ENCODE assay signal across 10 mouse cellular contexts in the genomic region with DNA sequence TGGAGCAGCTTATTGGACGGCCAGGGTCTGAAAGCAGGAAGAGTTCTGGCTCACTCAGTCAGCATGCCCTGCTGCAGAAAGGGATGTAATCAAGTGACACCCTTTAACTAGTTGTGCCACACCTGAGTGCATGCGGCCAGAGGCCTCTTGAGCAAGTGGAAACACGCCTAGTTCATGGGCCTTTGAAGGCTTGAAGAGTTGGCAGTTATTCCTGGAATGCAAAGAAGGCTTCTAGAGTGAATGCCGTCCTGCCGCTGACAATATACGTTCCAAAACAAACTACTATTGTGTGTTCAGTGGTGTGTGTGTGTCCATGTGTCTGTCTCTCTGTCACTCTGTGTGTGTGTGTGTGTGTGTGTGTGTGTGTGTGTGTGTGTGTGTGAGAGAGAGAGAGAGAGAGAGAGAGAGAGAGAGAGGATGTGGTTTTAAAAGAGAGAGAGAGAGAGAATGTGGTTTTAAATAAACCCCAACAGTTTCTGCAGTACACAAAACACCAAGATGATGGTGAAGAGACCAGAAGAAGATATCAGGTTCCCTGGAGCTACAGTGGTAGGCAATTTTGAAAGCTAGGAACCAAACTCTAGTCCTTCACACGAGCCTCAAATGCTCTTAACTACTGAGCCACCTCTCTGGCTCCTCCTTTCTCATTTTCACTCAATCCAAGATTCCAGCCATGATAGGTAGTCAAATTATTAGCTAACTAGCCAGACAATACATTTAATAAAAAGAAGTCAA. TPM values are rescaled to one million over a fixed set of nuclear protein-coding genes. Genes with fewer than 3 reads are reported as not detected.
A peak's percentile ranks its signal among the peaks of the same experiment; 100 is the strongest.
DNase-seq lines count a peak whose midpoint lies in the region; ATAC-seq and TF ChIP-seq lines count a peak whose summit lies in the region.
"Had no signal": no experiment of that assay in that cellular context is flagged by ENCODE, and none has a peak within 500 bp of the region (broad histone marks: within the 10 kb centered on the region; RNA-seq: fewer than 3 reads in every experiment).

No protein-coding gene starts in this region.

- no peak for TF ChIP-seq POLR2A in cerebellum, adult 2 months (IDR thresholded peaks at IDR 0.05; ENCODE audit: borderline replicate concordance, insufficient read depth, low read length)

- 48% methylated on average over 7 of the region's 7 CpGs for WGBS in heart, postnatal 0 days
- 84% methylated on average over 7 of the region's 7 CpGs for WGBS in heart, embryonic 10.5 days
- WGBS in cerebellum, adult 2 months, result 88% methylated on average over 7 of the region's 7 CpGs

- DNase-seq in heart, postnatal 0 days (ENCODE audit: low spot score), result no peak
- DNase-seq in heart, embryonic 10.5 days (ENCODE audit: low spot score), result no peak
- DNase-seq in ZHBTc4 (ENCODE audit: low read depth, low spot score), result peak; percentile 50
- peak; percentile 28 for DNase-seq in lung, postnatal 14 days
- DNase-seq in thymus, postnatal 10 days (ENCODE audit: low spot score in 2 of 2), result peak; percentile 15 to 36
- no peak for DNase-seq in adrenal gland, postnatal 36 days
- no peak for DNase-seq in cerebellum, adult 2 months
- DNase-seq: cerebellum, adult 9-10 months had no signal

- H3K4me3 ChIP-seq in heart, postnatal 0 days (ENCODE audit: low read depth, low read length), result no peak overlapping the region
- H3K4me3 ChIP-seq in heart, embryonic 10.5 days, result no peak overlapping the region
- no peak overlapping the region for H3K4me3 ChIP-seq in cerebellum, adult 2 months (replicated peaks; ENCODE audit: insufficient read depth, low read depth, low read length)
- H3K4me3 ChIP-seq: kidney, embryonic 15.5 days had no signal

- ATAC-seq in heart, postnatal 0 days (ENCODE audit: insufficient read depth, low read depth), result no peak
- ATAC-seq in erythroid progenitor cell, adult 5-6 weeks (replicated peaks; ENCODE audit: low FRiP score, poor library complexity, severe bottlenecking), result no peak

- H3K36me3 ChIP-seq in heart, postnatal 0 days (replicated peaks; ENCODE audit: control insufficient read depth, insufficient read depth, low read length), result peaks cover under 1% of the 10 kb centered on the region; the same call in 1 of the 2 replicates
- H3K36me3 ChIP-seq in heart, embryonic 10.5 days, result peaks cover 8% of the 10 kb centered on the region

- H3K4me2 ChIP-seq in heart, postnatal 0 days (ENCODE audit: low read depth, low read length), result no peak overlapping the region; the same call in 1 of the 2 replicates
- H3K4me2 ChIP-seq: kidney, embryonic 15.5 days had no signal

- peaks cover 11% of the 10 kb centered on the region; the same call in 1 of the 2 replicates for H3K4me1 ChIP-seq in heart, postnatal 0 days (ENCODE audit: control insufficient read depth, insufficient read depth)
- no peaks in the 10 kb centered on the region for H3K4me1 ChIP-seq in heart, embryonic 10.5 days
- H3K4me1 ChIP-seq in cerebellum, adult 2 months (ENCODE audit: control insufficient read depth, insufficient read depth, low read length), result no peaks in the 10 kb centered on the region

- no peak for TF ChIP-seq CTCF in heart, postnatal 0 days (IDR thresholded peaks at IDR 0.05; ENCODE audit: low read depth)
- no peak for TF ChIP-seq CTCF in cerebellum, adult 2 months (IDR thresholded peaks at IDR 0.05; ENCODE audit: borderline replicate concordance, insufficient read depth, low read depth, low read length)

- no peaks in the 10 kb centered on the region for H3K27me3 ChIP-seq in heart, postnatal 0 days (ENCODE audit: control insufficient read depth, insufficient read depth, low read length)
- no peaks in the 10 kb centered on the region for H3K27me3 ChIP-seq in heart, embryonic 10.5 days (ENCODE audit: insufficient read depth, poor library complexity, severe bottlenecking)
- H3K27me3 ChIP-seq in cerebellum, adult 2 months (ENCODE audit: control insufficient read depth, insufficient read depth, low read length), result no peaks in the 10 kb centered on the region
- H3K27me3 ChIP-seq: kidney, embryonic 15.5 days had no signal

- peak overlapping the region; percentile 43 for H3K27ac ChIP-seq in heart, postnatal 0 days (ENCODE audit: low read depth)
- no peak overlapping the region for H3K27ac ChIP-seq in heart, embryonic 10.5 days
- H3K27ac ChIP-seq in cerebellum, adult 2 months (ENCODE audit: insufficient read depth, low read length), result no peak overlapping the region
- H3K27ac ChIP-seq: kidney, embryonic 15.5 days had no signal

- H3K9ac ChIP-seq in heart, postnatal 0 days (replicated peaks; ENCODE audit: low read depth, low read length), result no peak overlapping the region
- H3K9ac ChIP-seq: kidney, embryonic 15.5 days had no signal

- H3K9me3 ChIP-seq in heart, postnatal 0 days (replicated peaks; ENCODE audit: control insufficient read depth, low read length), result 0 out of 2 replicates have a peak, but pooled peaks cover under 1% of the 10 kb centered on the region
- no peaks in the 10 kb centered on the region for H3K9me3 ChIP-seq in heart, embryonic 10.5 days

- no peak for TF ChIP-seq EP300 in heart, postnatal 0 days (IDR thresholded peaks at IDR 0.05; ENCODE audit: low read depth)

RNA-seq across cellular contexts. Expression of gene 4930453N24Rik, which starts 13.1 kb away (rescaled TPM):
- 11.9 and 12.2 TPM in 2 replicates for total RNA-seq in heart, postnatal 0 days (2014; rRNA removed; ENCODE audit: low replicate concordance)
- polyA plus RNA-seq in heart, postnatal 0 days (2015; fragmentation: Nextera tagmentation; extraction: Ambion mirVana), result 17.7 and 19.2 TPM in 2 replicates
- 18.3 and 18.9 TPM in 2 replicates for polyA plus RNA-seq in heart, embryonic 10.5 days (2016; fragmentation: Nextera tagmentation; extraction: Ambion mirVana)
- total RNA-seq in adrenal gland, postnatal 36 days (2021), result 10 to 100 TPM; 27.7 to 31.7 TPM
- 17.0 and 18.3 TPM in 2 replicates for polyA plus RNA-seq in cerebellum, adult 2 months (2012; rRNA removed)
- 14.1 and 28.5 TPM in 2 replicates for total RNA-seq in erythroid progenitor cell, adult 5-6 weeks (2015; ENCODE audit: low replicate concordance)
- total RNA-seq in erythroid progenitor cell, adult 5-6 weeks (2017; ENCODE audit: low replicate concordance), result 17.5 and 21.8 TPM in 2 replicates

Comparison
In these comparisons a context has a peak if more than half of its experiments do, and no peak if none do; other contexts are left out.
1. DNase-seq: peak in ZHBTc4 (single experiment), lung, postnatal 14 days (single experiment) and thymus, postnatal 10 days (2 of 2); none in heart, postnatal 0 days (single experiment), heart, embryonic 10.5 days (single experiment), adrenal gland, postnatal 36 days (0 of 2) and cerebellum, adult 2 months (0 of 2).